Mouse (Mus musculus) retina, adult 2 months (tissue): ENCODE data around the gene Cfap20.

Experiments used
- DNase-seq: peaks from one replicate; pipeline ENCODE4 v3.0.0-alpha.2; 2012; ENCODE audit warnings: low read depth, low spot score

The Cfap20 gene

GRCm38 (mm10) chr8:95374429-95374828 is 60.2 kb downstream of the Cfap20 start:
- DNase-seq, result no peak

- no peak for DNase-seq
These were observed 61.2 kb downstream of the Cfap20 start for GRCm38 (mm10) chr8:95373389-95374002.
